Mouse (Mus musculus): Measurements from ENCODE around the gene P2rx7.
A peak's percentile ranks its signal among the peaks of the same experiment; 100 is the strongest.

DNA sequence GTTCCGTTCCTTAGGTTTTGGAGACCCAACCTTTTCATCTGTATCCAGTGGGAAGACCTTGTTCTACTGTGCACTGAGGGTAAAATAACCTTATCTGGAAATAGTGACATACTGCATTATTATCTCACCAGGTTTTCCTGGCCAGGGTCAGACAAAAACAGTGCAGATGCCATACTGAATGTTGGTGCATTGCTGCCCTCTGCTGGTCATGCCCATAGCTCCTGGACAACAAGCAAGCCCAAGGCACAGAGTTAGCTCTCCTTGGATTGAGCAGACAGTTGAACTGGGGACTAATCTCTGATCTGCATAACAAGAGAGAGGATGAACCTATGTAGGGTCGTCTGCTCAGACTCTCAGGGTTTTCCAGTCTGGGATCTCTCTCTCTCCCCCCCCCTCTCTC is 16.5 kb upstream of the P2rx7 start:
- TF ChIP-seq CTCF (IDR thresholded peaks at IDR 0.05; ENCODE audit: low read depth, low read length): peak; percentile 94
- TF ChIP-seq GATA1 (IDR thresholded peaks at IDR 0.05; ENCODE audit: borderline replicate concordance, low read length): no peak
